Mouse (Mus musculus) cerebellum, postnatal 36 days (tissue): ENCODE measurements at regions not wholly inside any gene's neighbourhood (a gene's known extent, or its start where the extent isn't known, plus 50 kb on each side); places are given as distances from the start of the nearest gene placed in this dataset.
A peak's percentile ranks its signal among the peaks of the same experiment; 100 is the strongest.

Source experiments
- DNase-seq, 2 experiments: peaks; one replicate each; pipeline ENCODE4 v3.0.0; 2021 to 2022; ENCODE audit warnings: mixed read lengths in 2 of 2

GRCm38 (mm10) chrX:11574354-11574753, 246.7 kb downstream of the H2al1j start:
- no peak for DNase-seq

- peak; percentile 21 to 27 for DNase-seq
These were observed 247.9 kb downstream of the H2al1j start for GRCm38 (mm10) chrX:11575571-11575970.

- no peak for DNase-seq
These were observed 248.7 kb downstream of the H2al1j start for GRCm38 (mm10) chrX:11576287-11576686.

- DNase-seq = no peak
These were observed 249.7 kb downstream of the H2al1j start for GRCm38 (mm10) chrX:11577294-11577693.

- DNase-seq = no peak
These were observed 257.7 kb downstream of the H2al1j start for GRCm38 (mm10) chrX:11585353-11585752.

GRCm38 (mm10) chrX:11591391-11592187, 264.0 kb downstream of the H2al1j start:
- no peak for DNase-seq

- DNase-seq = peak in 1 of 2 experiments; percentile 8
These were observed 266.9 kb downstream of the H2al1j start for GRCm38 (mm10) chrX:11594542-11594941.

- DNase-seq = no peak
These were observed 269.9 kb downstream of the H2al1j start for GRCm38 (mm10) chrX:11597548-11597947.

GRCm38 (mm10) chrX:11614237-11614636, 286.6 kb downstream of the H2al1j start:
- no peak for DNase-seq

GRCm38 (mm10) chrX:11621045-11621763, 293.6 kb downstream of the H2al1j start:
- DNase-seq = no peak

- DNase-seq = no peak
These were observed 298.8 kb downstream of the H2al1j start for GRCm38 (mm10) chrX:11626274-11626878.

GRCm38 (mm10) chrX:11629362-11629761, 301.7 kb downstream of the H2al1j start:
- no peak for DNase-seq

- peak; percentile 22 to 23 for DNase-seq
These were observed 302.3 kb downstream of the H2al1j start for GRCm38 (mm10) chrX:11629906-11630305.

GRCm38 (mm10) chrX:11631186-11631913, 303.7 kb downstream of the H2al1j start:
- no peak for DNase-seq

- DNase-seq = peak in 1 of 2 experiments; percentile 6
These were observed 304.4 kb downstream of the H2al1j start for GRCm38 (mm10) chrX:11632011-11632410.

- no peak for DNase-seq
These were observed 306.2 kb downstream of the H2al1j start for GRCm38 (mm10) chrX:11633823-11634222.

- no peak for DNase-seq
These were observed 316.9 kb downstream of the H2al1j start for GRCm38 (mm10) chrX:11644484-11644883.

GRCm38 (mm10) chrX:11646681-11647526, 319.3 kb downstream of the H2al1j start:
- no peak for DNase-seq

- no peak for DNase-seq
These were observed 319.9 kb downstream of the H2al1j start for GRCm38 (mm10) chrX:11647527-11647836.

- no peak for DNase-seq
These were observed 325.7 kb downstream of the H2al1j start for GRCm38 (mm10) chrX:11653336-11653735.

- no peak for DNase-seq
These were observed 327.4 kb downstream of the H2al1j start for GRCm38 (mm10) chrX:11654976-11655375.

GRCm38 (mm10) chrX:11655466-11655865, 327.8 kb downstream of the H2al1j start:
- DNase-seq = no peak
